Mouse (Mus musculus) hindbrain, embryonic 16.5 days (tissue): Measurements from ENCODE around the gene Itch. TPM values are rescaled to one million over a fixed set of nuclear protein-coding genes. Genes with fewer than 3 reads are reported as not detected.
A peak's percentile ranks its signal among the peaks of the same experiment; 100 is the strongest.
"Not testable (repeated sequence)": the region's sequence is repeated elsewhere in the genome, so short reads cannot be mapped to it uniquely, and the experiment has no call there.

Experiments
- ATAC-seq: fragments of 200-750 bp; cut with Nextera tagmentation; 2 replicates; pipeline ENCODE4 v1.8.0; 2017; ENCODE audit warnings: moderate TSS enrichment, moderate library complexity
- H3K27ac ChIP-seq: fragments of 300-500 bp; sonication (generic); 2 replicates; pipeline ENCODE4 v1.5.1; 2014; ENCODE audit warnings: low read depth, mild to moderate bottlenecking, control low read depth, low read length, moderate library complexity
- H3K27me3 ChIP-seq: fragments of 300-500 bp; sonication (generic); replicated peaks from 2 replicates; pipeline ENCODE4 v1.6.1; 2014; ENCODE audit warnings: low read length; ENCODE audit not compliant: control insufficient read depth, insufficient read depth
- H3K36me3 ChIP-seq: fragments of 300-500 bp; sonication (generic); 2 replicates; pipeline ENCODE4 v1.6.1; 2014; ENCODE audit warnings: mild to moderate bottlenecking, low read length, moderate library complexity, mixed read lengths; ENCODE audit not compliant: control insufficient read depth, insufficient read depth
- H3K4me1 ChIP-seq: fragments of 300-500 bp; sonication (generic); 2 replicates; pipeline ENCODE4 v1.6.1; 2014; ENCODE audit warnings: low read depth, low read length; ENCODE audit not compliant: control insufficient read depth, insufficient read depth
- H3K4me2 ChIP-seq: fragments of 300-500 bp; sonication (generic); 2 replicates; pipeline ENCODE4 v1.6.1; 2014; ENCODE audit warnings: mild to moderate bottlenecking, low read length, control low read depth, moderate library complexity
- H3K4me3 ChIP-seq: fragments of 300-500 bp; sonication (generic); 2 replicates; pipeline ENCODE4 v1.5.1; 2014; ENCODE audit warnings: mild to moderate bottlenecking, low read length, control low read depth, moderate library complexity
- H3K9ac ChIP-seq: fragments of 300-500 bp; sonication (generic); 2 replicates; pipeline ENCODE4 v1.6.1; 2014; ENCODE audit warnings: low read depth, mild to moderate bottlenecking, control low read depth, low read length, moderate library complexity
- H3K9me3 ChIP-seq: fragments of 300-500 bp; sonication (generic); 2 replicates; pipeline ENCODE4 v1.6.1; 2014; ENCODE audit warnings: mild to moderate bottlenecking, low read length, moderate library complexity; ENCODE audit not compliant: control insufficient read depth
- WGBS: fragments of 180-500 bp; shearing (Covaris S2); extraction: QIAGEN DNeasy Blood & Tissue Kit; methylation state at CpG from one replicate; pipeline ENCODE4 v1.1.7; 2014; 5-methylcytosine and 5-hydroxymethylcytosine counted together
- polyA plus RNA-seq: library from polyadenylated mRNA; unstranded; fragments of >200 nt; fragmentation: Nextera tagmentation; extraction: Ambion mirVana; gene quantifications from 2 replicates; pipeline ENCODE4 v1.2.1, GENCODE M21; 2015

Gene Itch
- polyA plus RNA-seq, 1 experiment from 2014 or later, result 33.6 TPM

GRCm38 (mm10) chr2:155135534-155135933, 2.2 kb downstream of the Itch start:
- Histone ChIP-seq H3K4me1 (peaks cover 18% of the 10 kb centered on the region), H3K36me3 (peaks cover 12% of the 10 kb centered on the region), H3K9ac (no peak overlapping the region), H3K4me3 (no peak overlapping the region), H3K27me3 (no peaks in the 10 kb centered on the region), H3K4me2 (no peak overlapping the region; the same call in 1 of the 2 replicates), H3K9me3 (no peaks in the 10 kb centered on the region), H3K27ac (no peak overlapping the region)
- 95% methylated on average over 1 of the region's 1 CpGs for WGBS
- ATAC-seq, result no peak

- Histone ChIP-seq H3K36me3 (peaks cover 36% of the 10 kb centered on the region), H3K27ac (no peak overlapping the region), H3K27me3 (no peaks in the 10 kb centered on the region), H3K9ac (no peak overlapping the region), H3K9me3 (no peaks in the 10 kb centered on the region; the same call in 1 of the 2 replicates), H3K4me3 (no peak overlapping the region), H3K4me1 (peaks cover under 1% of the 10 kb centered on the region), H3K4me2 (no peak overlapping the region)
- 94% methylated on average over 5 of the region's 5 CpGs for WGBS
- ATAC-seq, result no peak
Observed at GRCm38 (mm10) chr2:155140986-155141385, 7.7 kb downstream of the Itch start.

DNA sequence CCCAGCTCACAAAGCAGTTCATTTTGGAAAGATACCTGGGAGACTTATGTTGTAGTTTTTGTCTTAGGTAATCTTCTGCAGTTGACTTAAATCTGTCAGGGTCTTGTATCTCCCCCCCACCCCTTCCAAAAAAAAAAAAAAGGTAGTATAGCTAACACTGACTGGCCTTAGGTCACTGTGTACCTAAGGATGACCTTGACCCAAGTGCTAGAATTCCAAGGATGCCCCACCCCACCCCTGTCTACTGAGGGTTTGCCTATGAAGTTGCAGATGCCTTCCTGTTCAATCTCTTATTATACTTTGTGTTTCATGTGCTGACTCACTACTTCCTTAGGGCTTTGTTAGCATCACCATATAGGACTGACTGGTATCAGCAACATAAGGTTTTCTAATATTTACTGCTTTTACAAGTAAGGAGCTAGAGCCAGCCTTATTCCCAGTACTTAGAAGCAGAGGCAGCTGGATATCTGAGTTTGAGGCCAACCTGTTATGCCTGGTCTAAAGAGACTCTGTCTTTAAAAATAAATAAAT, 8.8 kb downstream of the Itch start:
- Histone ChIP-seq H3K27ac (no peak overlapping the region), H3K4me2 (no peak overlapping the region), H3K36me3 (peaks cover 45% of the 10 kb centered on the region), H3K9ac (no peak overlapping the region), H3K27me3 (no peaks in the 10 kb centered on the region), H3K9me3 (no peaks in the 10 kb centered on the region; the same call in none of the 2 replicates), H3K4me3 (no peak overlapping the region), H3K4me1 (no peaks in the 10 kb centered on the region)
- ATAC-seq, result no peak

DNA sequence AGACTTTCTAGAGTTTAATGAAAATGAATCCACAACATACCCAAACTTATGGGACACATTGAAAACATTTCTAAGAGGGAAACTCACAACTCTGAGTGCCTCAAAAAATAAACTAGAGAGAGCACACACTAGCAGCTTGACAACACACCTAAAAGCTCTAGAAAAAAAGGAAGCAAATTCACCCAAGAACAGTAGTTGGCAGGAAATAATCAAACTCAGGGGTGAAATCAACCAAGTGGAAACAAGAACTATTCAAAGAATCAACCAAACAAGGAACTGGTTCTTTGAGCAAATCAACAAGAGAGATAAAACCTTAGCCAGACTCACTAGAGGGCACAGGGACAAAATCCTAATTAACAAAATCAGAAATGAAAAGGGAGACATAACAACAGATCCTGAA, 16.0 kb downstream of the Itch start:
- not testable (repeated sequence) for H3K9ac ChIP-seq, H3K27me3 ChIP-seq, H3K4me2 ChIP-seq, H3K27ac ChIP-seq, H3K4me3 ChIP-seq, ATAC-seq, H3K9me3 ChIP-seq, H3K4me1 ChIP-seq
- H3K36me3 ChIP-seq, result peaks cover 23% of the 10 kb centered on the region

- Histone ChIP-seq H3K36me3 (peaks cover 22% of the 10 kb centered on the region), H3K27ac (no peak overlapping the region), H3K4me3 (no peak overlapping the region), H3K4me1 (no peaks in the 10 kb centered on the region), H3K9me3 (no peaks in the 10 kb centered on the region), H3K9ac (no peak overlapping the region), H3K4me2 (no peak overlapping the region), H3K27me3 (no peaks in the 10 kb centered on the region)
- no peak for ATAC-seq
- 81% methylated on average over 2 of the region's 2 CpGs for WGBS
Observed at GRCm38 (mm10) chr2:155207419-155207818, 74.1 kb downstream of the Itch start.

DNA sequence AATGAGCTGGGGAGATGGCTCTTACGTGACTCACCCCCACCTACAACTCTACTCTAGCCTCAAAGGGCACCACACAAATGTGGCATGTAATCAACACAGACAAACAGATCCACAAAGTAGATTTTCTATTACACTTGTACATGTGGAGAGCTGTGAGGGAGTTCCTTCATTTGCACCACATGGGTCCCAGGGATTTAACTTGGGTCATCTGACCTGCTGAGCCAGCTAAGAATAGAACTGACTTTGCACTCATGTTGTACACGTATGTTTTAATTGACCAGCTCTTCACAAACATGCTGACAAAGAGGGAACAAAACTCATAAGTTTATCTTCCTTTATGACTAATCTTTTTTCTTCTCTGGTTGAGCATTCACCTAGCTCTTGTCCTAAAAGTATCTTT, 89.8 kb downstream of the Itch start:
- peaks cover 40% of the 10 kb centered on the region for H3K36me3 ChIP-seq
- H3K4me3 ChIP-seq, result no peak overlapping the region
- H3K9ac ChIP-seq, result no peak overlapping the region
- ATAC-seq, result no peak
- no peak overlapping the region for H3K4me2 ChIP-seq
- no peaks in the 10 kb centered on the region for H3K27me3 ChIP-seq
- no peaks in the 10 kb centered on the region for H3K9me3 ChIP-seq
- H3K4me1 ChIP-seq, result no peaks in the 10 kb centered on the region
- 86% methylated on average over 2 of the region's 2 CpGs for WGBS
- H3K27ac ChIP-seq, result no peak overlapping the region

DNA sequence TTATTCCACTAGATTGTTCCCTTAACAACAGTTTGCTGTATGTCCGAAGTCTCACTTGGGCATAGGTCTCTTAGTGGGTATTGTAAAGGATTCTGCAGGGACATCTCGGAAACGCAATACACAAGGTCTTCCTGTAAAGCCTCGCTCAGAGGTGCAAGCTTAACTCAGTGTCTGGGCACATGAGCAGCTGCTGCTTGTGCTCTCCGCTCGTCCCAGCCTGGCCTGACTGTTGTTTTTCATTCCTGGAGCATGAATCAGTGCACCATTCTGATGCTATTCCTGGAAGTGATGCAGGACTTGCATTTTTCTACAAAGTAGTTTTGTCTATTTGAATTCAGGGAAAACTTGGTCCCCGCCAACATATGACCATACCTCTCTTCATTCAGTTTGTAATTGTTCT, 91.4 kb downstream of the Itch start:
- Histone ChIP-seq H3K36me3 (peaks cover 33% of the 10 kb centered on the region), H3K4me2 (no peak overlapping the region), H3K27me3 (no peaks in the 10 kb centered on the region), H3K9me3 (no peaks in the 10 kb centered on the region), H3K9ac (no peak overlapping the region), H3K4me3 (no peak overlapping the region), H3K27ac (no peak overlapping the region), H3K4me1 (no peaks in the 10 kb centered on the region)
- no peak for ATAC-seq
- 95% methylated on average over 7 of the region's 7 CpGs for WGBS

DNA sequence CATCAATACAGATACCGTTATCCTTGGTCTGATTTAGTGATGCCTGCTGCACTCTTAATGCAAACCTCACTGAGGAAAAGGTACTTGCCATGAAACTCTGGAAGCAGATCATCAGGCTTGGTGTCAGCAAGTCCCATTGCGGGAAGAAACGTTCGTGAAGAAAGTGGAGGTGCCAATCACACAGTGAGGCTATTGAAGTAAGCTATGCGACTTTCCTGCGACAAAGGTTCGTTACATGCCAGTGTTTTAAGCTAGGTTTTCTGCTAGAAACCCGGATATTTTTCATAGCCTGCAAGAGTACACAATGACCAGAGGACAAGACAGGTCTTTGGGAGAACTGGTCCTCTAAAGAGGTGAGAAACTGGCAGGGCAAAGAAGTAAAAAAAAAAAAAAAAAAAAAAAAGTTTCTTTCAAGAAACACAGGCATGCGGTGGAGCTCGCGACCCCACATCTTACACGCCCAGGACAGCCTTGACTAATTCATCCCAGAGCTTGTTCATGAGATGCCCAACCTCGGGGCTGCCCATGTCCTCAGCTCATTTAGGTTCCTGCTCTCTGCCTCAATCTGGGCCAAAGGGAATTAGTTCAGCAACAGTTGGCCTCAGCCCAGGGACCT, 102.5 kb downstream of the Itch start:
- H3K4me1 ChIP-seq, result peaks cover 21% of the 10 kb centered on the region
- WGBS, result 4% methylated on average over 13 of the region's 13 CpGs
- H3K4me2 ChIP-seq, result peak overlapping the region; percentile 88
- peak overlapping the region; percentile 93 for H3K27ac ChIP-seq
- H3K27me3 ChIP-seq, result no peaks in the 10 kb centered on the region
- peak; percentile 94 for ATAC-seq
- no peaks in the 10 kb centered on the region for H3K9me3 ChIP-seq
- H3K36me3 ChIP-seq, result no peaks in the 10 kb centered on the region
- peak overlapping the region; percentile 93 for H3K9ac ChIP-seq
- H3K4me3 ChIP-seq, result peak overlapping the region; percentile 81

DNA sequence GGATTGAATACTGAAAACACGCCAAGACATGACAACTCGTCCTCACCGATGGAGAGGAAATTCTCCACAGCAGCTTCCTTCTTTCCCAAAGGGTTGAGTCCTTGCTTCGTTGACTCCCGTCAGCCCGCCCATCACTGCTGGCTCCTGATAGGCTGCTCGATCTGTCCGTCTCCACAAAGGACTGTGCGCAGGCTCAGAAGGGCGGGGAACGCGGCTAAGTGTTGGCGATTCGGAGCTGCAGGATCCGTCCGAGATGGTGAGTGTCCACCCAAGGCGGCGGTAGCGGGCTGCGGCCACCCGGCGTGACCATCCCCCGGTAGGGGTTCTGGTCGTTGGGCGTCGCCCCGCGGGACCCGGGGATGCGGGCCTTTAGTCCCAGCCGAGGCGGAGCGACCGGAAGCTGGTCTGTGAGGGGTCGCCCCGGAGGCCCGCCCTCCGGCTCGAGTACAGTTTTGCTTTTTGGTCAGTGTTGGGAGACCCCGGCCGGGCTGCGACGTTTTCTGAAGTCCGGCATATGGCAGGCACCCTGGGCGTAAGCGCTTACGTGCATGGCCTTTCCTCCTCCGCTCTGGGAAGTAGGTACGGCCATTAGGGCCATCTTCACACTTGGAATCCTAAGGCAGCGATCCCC, 103.2 kb downstream of the Itch start, which contains the start of gene Dynlrb1:
Gene Dynlrb1, plus strand, starts transcription at position 172 of the 631 bp plus-strand sequence.
- H3K9ac ChIP-seq, result peak within 1 kb of the TSS; percentile 93
- no peaks in the 10 kb centered on the region for H3K27me3 ChIP-seq
- H3K4me1 ChIP-seq, result peaks cover 21% of the 10 kb centered on the region
- no peaks in the 10 kb centered on the region for H3K36me3 ChIP-seq
- no peaks in the 10 kb centered on the region for H3K9me3 ChIP-seq
- peak within 1 kb of the TSS; percentile 81 for H3K4me3 ChIP-seq
- WGBS, result under 1% methylated on average over 47 of the region's 50 CpGs
- H3K4me2 ChIP-seq, result peak within 1 kb of the TSS; percentile 92
- ATAC-seq, result peak; percentile 100
- peak within 1 kb of the TSS; percentile 93 for H3K27ac ChIP-seq
